22 mouse cellular contexts compared by ENCODE assay signal in the genomic region with DNA sequence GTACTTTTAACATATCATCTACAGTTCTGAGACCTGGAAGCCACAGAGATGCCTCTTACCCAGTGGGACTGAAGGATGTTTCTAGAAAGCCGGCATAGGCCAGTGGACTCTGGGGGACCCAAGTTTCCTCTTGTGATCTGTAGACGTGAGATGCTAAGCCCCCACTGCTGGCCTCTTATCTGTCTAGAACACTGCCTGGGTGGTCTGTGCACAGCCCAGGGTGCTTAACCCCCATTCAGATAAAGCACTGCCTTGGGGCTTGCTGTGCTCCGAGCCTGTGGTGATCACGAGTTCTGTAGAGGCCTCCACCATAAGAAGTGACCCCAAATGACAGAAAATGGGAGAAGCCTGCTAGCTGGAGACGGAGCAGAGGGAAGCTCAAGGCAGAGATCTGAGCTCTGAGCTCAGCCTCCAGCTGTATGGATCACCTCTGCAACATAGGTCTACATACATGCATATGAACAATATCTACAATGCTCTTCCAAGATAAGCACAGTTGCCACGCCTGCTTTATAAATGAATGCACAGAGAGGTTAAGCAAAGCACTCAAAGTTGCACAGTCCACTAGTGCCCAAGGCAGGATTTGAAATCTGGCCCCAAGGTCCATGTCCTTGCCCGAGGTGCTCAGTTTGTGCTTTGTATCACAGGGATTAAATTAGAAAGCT.
DNase-seq lines count a peak whose midpoint lies in the region; ATAC-seq lines count a peak whose summit lies in the region.
"Had no signal": no experiment of that assay in that cellular context is flagged by ENCODE, and none has a peak within 500 bp of the region (broad histone marks: within the 10 kb centered on the region; RNA-seq: fewer than 3 reads in every experiment).

No protein-coding gene starts in this region.

- 74% methylated on average over 7 of the region's 7 CpGs for WGBS in forebrain, embryonic 10.5 days
- 64% methylated on average over 7 of the region's 7 CpGs for WGBS in forebrain, embryonic 16.5 days
- 71% methylated on average over 7 of the region's 7 CpGs for WGBS in hindbrain, embryonic 10.5 days
- 72% methylated on average over 7 of the region's 7 CpGs for WGBS in hindbrain, embryonic 14.5 days
- WGBS in liver, embryonic 12.5 days (ENCODE audit: insufficient replicate concordance), result 26% methylated on average over 7 of the region's 7 CpGs

- DNase-seq in forebrain, embryonic 10.5 days (ENCODE audit: extremely low spot score, low spot score), result no peak
- DNase-seq in hindbrain, embryonic 10.5 days (ENCODE audit: low spot score), result no peak
- DNase-seq in hindbrain, embryonic 14.5 days (ENCODE audit: low spot score), result no peak
- peak; percentile 45 for DNase-seq in c-Kit-positive CD71-positive TER-119-negative erythroid progenitor cells, embryonic 14.5 days (ENCODE audit: low read depth)
- DNase-seq in frontal cortex, postnatal 36 days (ENCODE audit: low spot score in 2 of 2), result no peak
- no peak for DNase-seq in right cerebral cortex, postnatal 36 days (ENCODE audit: low spot score in 2 of 2)
- DNase-seq: adrenal gland, postnatal 10 days; cerebellum, adult 11 months; gastrocnemius, postnatal 10 days; heart, adult 18-20 months; kidney, adult 2 months; kidney, postnatal 25 days; lung, adult 18-20 months; lung, postnatal 36 days; right cerebral cortex, adult 18-20 months had no signal

- no peak overlapping the region for H3K4me3 ChIP-seq in forebrain, embryonic 10.5 days
- no peak overlapping the region for H3K4me3 ChIP-seq in forebrain, embryonic 16.5 days (replicated peaks; ENCODE audit: low read length)
- H3K4me3 ChIP-seq in hindbrain, embryonic 10.5 days, result no peak overlapping the region
- no peak overlapping the region for H3K4me3 ChIP-seq in hindbrain, embryonic 14.5 days (replicated peaks; ENCODE audit: low read length)
- peak overlapping the region; percentile 12; the same call in 1 of the 2 replicates for H3K4me3 ChIP-seq in liver, embryonic 12.5 days
- H3K4me3 ChIP-seq: hindbrain, embryonic 12.5 days; left cerebral cortex, adult 2 months had no signal

- H3K9ac ChIP-seq in forebrain, embryonic 16.5 days (replicated peaks; ENCODE audit: low read depth, low read length), result no peak overlapping the region
- H3K9ac ChIP-seq in hindbrain, embryonic 14.5 days, result no peak overlapping the region
- peak overlapping the region; percentile 54 for H3K9ac ChIP-seq in liver, embryonic 12.5 days
- H3K9ac ChIP-seq: hindbrain, embryonic 12.5 days had no signal

- H3K27ac ChIP-seq in forebrain, embryonic 10.5 days, result peak overlapping the region; percentile 74
- H3K27ac ChIP-seq in forebrain, embryonic 16.5 days (ENCODE audit: low read length), result no peak overlapping the region
- peak overlapping the region; percentile 62 for H3K27ac ChIP-seq in hindbrain, embryonic 10.5 days
- no peak overlapping the region for H3K27ac ChIP-seq in hindbrain, embryonic 14.5 days
- H3K27ac ChIP-seq in liver, embryonic 12.5 days, result peak overlapping the region; percentile 78
- H3K27ac ChIP-seq: hindbrain, embryonic 12.5 days; left cerebral cortex, adult 2 months had no signal

- no peak for ATAC-seq in forebrain, embryonic 16.5 days
- ATAC-seq in hindbrain, embryonic 14.5 days (ENCODE audit: low FRiP score), result no peak
- ATAC-seq in liver, embryonic 12.5 days, result peak; percentile 94
- ATAC-seq: CD4-positive, CD25-positive, alpha-beta regulatory T cell, adult 4 months; inflammation-experienced regulatory T-cells, adult 6 months; Patski had no signal

- H3K4me1 ChIP-seq in forebrain, embryonic 10.5 days, result peaks cover 62% of the 10 kb centered on the region
- peaks cover 25% of the 10 kb centered on the region for H3K4me1 ChIP-seq in forebrain, embryonic 16.5 days (replicated peaks; ENCODE audit: control insufficient read depth, insufficient read depth, low read length)
- H3K4me1 ChIP-seq in hindbrain, embryonic 10.5 days (replicated peaks), result peaks cover 28% of the 10 kb centered on the region
- peaks cover 23% of the 10 kb centered on the region for H3K4me1 ChIP-seq in hindbrain, embryonic 14.5 days (replicated peaks; ENCODE audit: control insufficient read depth, insufficient read depth, low read length)
- H3K4me1 ChIP-seq in liver, embryonic 12.5 days, result peaks cover 64% of the 10 kb centered on the region

- peaks cover 6% of the 10 kb centered on the region; the same call in 1 of the 2 replicates for H3K9me3 ChIP-seq in forebrain, embryonic 10.5 days
- H3K9me3 ChIP-seq in forebrain, embryonic 16.5 days (ENCODE audit: control insufficient read depth, low read length), result peaks cover under 1% of the 10 kb centered on the region; the same call in 1 of the 2 replicates
- no peaks in the 10 kb centered on the region for H3K9me3 ChIP-seq in hindbrain, embryonic 10.5 days
- no peaks in the 10 kb centered on the region for H3K9me3 ChIP-seq in hindbrain, embryonic 14.5 days (ENCODE audit: control insufficient read depth, low read length)
- H3K9me3 ChIP-seq in liver, embryonic 12.5 days (replicated peaks), result no peaks in the 10 kb centered on the region

- H3K36me3 ChIP-seq in forebrain, embryonic 10.5 days (replicated peaks), result no peaks in the 10 kb centered on the region
- H3K36me3 ChIP-seq in forebrain, embryonic 16.5 days (ENCODE audit: control insufficient read depth, insufficient read depth), result no peaks in the 10 kb centered on the region
- H3K36me3 ChIP-seq in hindbrain, embryonic 10.5 days, result no peaks in the 10 kb centered on the region
- H3K36me3 ChIP-seq in hindbrain, embryonic 14.5 days (replicated peaks; ENCODE audit: control insufficient read depth, insufficient read depth), result no peaks in the 10 kb centered on the region
- H3K36me3 ChIP-seq in liver, embryonic 12.5 days, result no peaks in the 10 kb centered on the region
- H3K36me3 ChIP-seq: hindbrain, embryonic 12.5 days had no signal

- H3K4me2 ChIP-seq in forebrain, embryonic 16.5 days (ENCODE audit: low read length), result no peak overlapping the region
- H3K4me2 ChIP-seq in hindbrain, embryonic 14.5 days (replicated peaks), result no peak overlapping the region
- peak overlapping the region; percentile 64 for H3K4me2 ChIP-seq in liver, embryonic 12.5 days
- H3K4me2 ChIP-seq: hindbrain, embryonic 12.5 days had no signal

- no peaks in the 10 kb centered on the region for H3K27me3 ChIP-seq in forebrain, embryonic 10.5 days (ENCODE audit: poor library complexity, severe bottlenecking)
- no peaks in the 10 kb centered on the region for H3K27me3 ChIP-seq in forebrain, embryonic 16.5 days (replicated peaks; ENCODE audit: control insufficient read depth, insufficient read depth, low read length)
- H3K27me3 ChIP-seq in hindbrain, embryonic 10.5 days (ENCODE audit: insufficient read depth, poor library complexity, severe bottlenecking), result no peaks in the 10 kb centered on the region
- no peaks in the 10 kb centered on the region for H3K27me3 ChIP-seq in hindbrain, embryonic 14.5 days (ENCODE audit: control insufficient read depth, insufficient read depth, low read length)
- no peaks in the 10 kb centered on the region for H3K27me3 ChIP-seq in liver, embryonic 12.5 days (replicated peaks)
- H3K27me3 ChIP-seq: hindbrain, embryonic 12.5 days; Patski had no signal

Comparison
In these comparisons a context has a peak if more than half of its experiments do, and no peak if none do; other contexts are left out.
1. H3K27ac ChIP-seq: peak in forebrain, embryonic 10.5 days (single experiment), hindbrain, embryonic 10.5 days (single experiment) and liver, embryonic 12.5 days (single experiment); none in forebrain, embryonic 16.5 days (single experiment) and hindbrain, embryonic 14.5 days (single experiment).